Mouse (Mus musculus): ENCODE measurements at regions not wholly inside any gene's neighbourhood (a gene's known extent, or its start where the extent isn't known, plus 50 kb on each side); places are given as distances from the start of the nearest gene placed in this dataset.

- TF ChIP-seq POLR2A (IDR thresholded peaks at IDR 0.05; ENCODE audit: extremely low read depth, insufficient read depth, low read length) (no peak), CTCF (IDR thresholded peaks at IDR 0.05; ENCODE audit: low read depth, low read length) (no peak)
Observed at GRCm38 (mm10) chr13:20033937-20034735, 56.3 kb upstream of the Elmo1 start.
